Mouse (Mus musculus) R1 (cell line): ENCODE measurements at regions not wholly inside any gene's neighbourhood (a gene's known extent, or its start where the extent isn't known, plus 50 kb on each side); places are given as distances from the start of the nearest gene placed in this dataset.

Experiments used
- DNase-seq: peaks from one replicate; pipeline ENCODE4 v3.0.0-alpha.2; 2018; ENCODE audit warnings: low read depth, low spot score

DNA sequence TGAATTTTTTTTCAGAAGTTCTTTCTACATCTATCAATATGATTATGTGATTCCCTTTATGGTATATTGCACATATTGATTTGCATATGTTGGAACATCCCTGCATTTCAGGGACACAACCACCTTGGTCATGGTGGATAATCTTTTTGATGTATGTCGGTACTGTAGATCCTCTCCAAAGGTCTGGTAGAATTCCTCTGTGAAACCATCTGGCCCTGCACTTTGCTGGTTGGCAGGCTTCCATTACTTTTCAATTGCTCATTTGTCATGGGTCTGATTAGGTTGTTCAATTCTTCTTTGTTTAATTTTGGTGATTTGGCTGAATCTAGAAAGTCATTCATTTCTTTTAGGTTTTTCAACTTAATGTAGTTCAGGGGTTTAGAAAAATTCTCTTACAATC lies 288.2 kb downstream of the Col12a1 start:
- DNase-seq: no peak

DNA sequence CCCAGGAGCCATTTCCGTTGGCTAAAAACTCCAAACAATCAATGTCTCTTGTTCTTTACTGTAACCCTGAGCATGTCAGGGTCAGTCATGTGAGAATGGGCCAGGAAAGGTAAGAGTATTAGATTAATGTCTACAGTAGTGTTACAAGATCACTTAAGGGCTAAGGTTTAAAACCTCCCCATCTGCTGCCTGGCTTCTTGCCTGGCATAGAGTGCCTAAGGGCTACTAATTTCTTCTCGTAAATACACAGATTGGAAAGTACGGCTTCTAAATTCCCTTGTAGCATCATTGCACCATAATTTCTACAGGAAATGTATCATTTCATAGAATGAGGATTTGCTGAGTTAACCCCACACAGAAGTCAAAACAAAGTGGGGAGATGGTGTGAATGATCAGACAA lies 281.0 kb downstream of the Col12a1 start:
- no peak for DNase-seq

DNA sequence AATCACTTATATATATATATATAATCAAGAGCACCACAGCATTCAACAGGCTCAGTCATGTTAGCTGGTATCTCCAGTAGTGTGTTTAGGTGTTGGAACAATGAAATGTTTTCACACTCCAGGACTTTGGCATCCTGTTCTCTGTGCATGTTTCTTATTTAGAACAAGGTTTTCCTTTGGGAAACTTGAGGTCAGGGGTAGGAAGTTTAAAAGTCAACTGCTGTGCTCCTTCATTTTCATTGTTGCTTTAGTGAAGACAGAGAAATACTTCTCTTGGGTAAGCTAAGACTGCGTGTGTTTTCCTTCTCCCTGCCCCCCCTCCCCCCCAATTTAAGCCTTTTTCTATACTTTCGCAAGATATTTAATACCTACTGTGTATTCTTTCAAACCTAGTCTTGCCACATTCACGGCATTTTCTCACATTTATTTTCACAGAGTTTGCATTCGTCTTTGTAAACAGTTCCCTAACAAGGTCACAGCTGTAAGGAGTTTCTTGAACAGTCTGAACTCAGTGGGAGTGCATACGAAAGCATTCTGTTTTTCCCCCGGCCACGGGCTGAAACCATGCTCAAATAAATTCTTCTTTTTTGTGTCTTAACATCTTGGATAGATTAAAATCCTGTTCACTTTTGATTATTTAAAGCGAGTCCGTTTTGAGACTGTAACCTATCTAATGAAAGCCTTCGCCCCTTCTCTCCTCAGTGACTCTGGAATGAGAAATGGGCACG lies 279.2 kb downstream of the Col12a1 start:
- DNase-seq: peak; percentile 7

DNA sequence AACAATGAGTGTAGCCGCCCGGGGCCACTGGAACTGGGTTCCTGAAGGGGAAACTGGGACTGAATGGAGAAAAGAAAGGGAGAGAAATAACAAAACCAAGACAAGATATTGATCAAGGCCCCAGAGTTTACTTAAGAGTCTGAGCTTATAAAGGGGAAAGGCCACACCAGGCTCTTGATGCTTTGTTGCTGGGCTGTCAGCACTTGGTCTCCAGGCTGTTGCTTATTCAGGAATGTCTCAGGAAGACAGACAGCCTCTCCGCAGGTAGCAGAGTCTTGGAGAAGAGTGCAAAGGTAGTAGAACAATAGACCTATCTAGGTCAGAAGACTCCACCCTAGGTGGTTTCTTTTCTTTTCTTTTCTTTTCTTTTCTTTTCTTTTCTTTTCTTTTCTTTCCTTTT lies 263.4 kb downstream of the Col12a1 start:
- DNase-seq: peak; percentile 88

DNA sequence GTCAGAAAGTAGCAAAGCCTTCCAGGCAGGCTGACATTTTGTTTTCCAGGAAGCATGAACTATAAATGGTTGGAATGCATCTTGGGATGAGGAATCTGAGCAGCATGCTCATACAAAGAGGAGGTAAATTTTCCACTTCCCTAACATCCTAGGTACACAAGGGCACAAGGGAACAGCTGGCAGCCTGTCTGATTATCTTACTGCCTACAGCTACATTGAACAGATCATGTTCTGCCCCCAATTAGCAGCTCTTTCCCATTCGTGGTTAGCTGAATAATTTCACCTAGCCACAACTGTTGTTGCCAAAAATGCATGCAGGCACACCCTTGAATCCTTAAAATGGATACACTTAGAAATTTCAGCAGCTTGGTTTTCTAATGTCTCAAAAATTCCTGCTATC lies 239.5 kb downstream of the Col12a1 start:
- no peak for DNase-seq

DNA sequence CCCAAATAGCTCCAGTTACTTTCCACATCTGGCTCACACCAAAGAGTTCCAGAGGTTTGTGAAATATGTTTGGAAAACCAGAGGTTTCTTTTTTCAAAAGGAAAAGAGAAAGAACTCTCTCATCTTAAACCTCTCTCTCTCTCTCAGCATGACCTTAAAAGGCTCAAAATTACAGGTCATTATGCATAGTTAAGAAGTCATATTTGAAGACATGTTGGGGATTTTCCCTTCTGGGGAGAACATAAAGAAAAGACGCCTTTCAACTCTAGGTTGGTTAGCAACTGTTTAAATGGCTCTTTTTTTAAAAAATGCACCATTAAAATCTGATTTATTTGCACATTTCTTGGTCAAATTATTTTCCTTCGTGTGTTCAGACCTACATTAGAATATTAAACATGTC lies 218.4 kb downstream of the Col12a1 start:
- no peak for DNase-seq

DNA sequence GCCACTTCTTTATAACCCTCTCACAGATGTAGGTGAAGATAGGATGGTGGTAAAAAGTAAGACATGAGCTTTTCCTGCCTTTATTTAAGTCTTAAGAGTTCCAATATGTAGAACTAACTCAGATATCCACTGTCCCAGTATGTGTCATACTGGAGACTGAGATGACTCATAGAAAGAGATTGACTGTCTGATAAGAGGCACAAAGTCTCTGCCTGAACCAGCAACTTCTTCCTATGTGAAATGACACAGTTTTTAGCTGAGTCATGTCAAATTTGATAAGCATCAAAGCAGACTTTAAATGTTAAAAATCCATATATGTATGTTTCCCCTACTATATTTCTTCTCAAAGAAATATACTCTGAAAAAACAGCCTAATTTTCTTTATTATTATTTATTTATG lies 216.6 kb downstream of the Col12a1 start:
- DNase-seq: no peak

DNA sequence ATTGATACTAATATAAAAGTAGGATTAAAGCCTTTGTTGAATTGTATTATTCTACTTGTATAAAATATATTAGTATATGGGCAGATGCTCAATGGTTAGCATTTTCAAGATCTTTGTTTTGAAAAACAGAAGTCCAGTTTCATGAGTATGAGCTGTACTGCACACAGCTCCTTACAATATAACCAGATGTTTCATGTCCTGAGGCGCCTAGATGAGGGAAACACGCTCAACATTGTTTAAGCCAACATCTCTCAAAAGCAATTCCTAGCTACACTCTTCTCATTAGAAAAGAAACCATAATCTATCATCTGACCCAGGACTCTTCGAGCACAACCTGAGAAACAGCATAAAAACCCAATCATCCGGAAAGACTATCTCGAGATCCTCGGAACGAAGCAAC lies 202.2 kb downstream of the Col12a1 start:
- no peak for DNase-seq

DNA sequence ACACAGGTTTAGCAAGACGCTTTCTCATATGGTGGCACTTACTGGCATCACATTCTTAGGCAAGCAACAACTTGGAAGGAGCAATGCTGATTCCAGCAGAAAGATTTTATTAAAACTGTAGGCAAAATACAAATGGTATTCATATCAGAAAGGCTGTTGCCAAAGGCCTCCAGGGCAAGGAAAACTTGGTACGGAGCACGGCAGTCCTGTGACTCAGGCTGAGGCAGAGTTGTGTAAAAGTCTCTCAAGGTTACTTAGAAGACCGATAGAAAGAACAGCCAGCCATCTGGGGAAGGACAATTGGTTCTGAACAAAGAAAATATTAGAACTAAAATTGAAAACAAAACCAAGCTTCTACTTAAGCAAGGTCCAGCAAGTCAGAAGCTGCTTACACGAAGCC lies 201.2 kb downstream of the Col12a1 start:
- DNase-seq: no peak

DNA sequence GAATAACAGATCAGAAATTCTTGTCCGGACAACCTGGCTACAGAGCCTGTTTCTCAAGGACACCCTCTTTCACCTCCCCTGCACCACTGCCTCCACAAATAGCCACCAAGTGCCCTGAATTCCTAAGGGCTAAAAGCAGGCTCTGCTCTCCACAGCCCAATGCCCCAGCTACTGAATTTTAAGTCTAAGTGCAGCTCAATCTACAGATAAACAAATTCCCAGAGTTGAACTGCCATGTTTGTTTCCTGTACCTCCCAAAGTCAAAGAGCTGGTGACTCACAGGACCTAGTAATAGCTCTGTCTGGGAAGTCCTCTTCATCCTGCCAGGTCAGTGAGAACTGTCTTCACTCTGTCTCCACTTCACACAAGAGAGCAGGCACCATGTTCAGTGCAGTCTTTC lies 200.0 kb downstream of the Col12a1 start:
- DNase-seq: no peak

DNA sequence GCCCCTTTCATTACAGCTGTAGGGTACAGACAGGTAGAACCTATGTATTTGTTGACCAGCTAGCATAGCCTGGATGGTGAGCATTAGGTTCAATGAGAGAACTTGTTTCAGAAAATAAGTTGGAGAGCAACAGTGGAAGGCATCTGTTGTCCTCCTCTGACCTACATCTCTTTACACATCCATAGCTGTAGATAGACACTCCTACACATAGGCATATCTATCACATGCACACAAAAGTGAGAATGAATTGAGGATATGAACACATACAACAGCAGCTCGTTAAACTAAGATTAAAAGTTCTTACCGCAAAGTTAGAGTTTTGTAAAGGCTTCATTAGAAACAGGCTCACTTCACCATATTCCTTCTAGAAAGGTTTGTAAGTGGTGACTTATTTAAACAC lies 198.1 kb downstream of the Col12a1 start:
- no peak for DNase-seq

DNA sequence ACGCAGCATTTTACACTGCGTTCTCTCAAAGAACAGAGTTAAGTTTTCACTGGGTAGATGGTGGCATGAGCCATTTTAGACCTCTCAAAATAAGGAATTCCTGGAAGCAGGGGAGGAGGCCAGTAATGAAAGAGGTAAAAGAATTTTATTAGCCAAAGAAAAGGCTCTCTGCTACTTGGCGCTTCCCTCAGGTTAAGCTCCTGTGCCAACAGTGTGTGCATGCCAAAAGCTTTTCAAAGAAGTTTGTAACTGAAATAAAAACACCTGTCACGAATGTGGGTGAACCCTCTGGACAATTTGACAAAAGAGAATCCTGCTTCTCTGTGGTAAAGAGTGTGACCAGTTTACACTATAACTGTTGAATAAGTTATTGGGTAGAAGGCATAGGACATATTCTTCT lies 195.6 kb downstream of the Col12a1 start:
- no peak for DNase-seq

DNA sequence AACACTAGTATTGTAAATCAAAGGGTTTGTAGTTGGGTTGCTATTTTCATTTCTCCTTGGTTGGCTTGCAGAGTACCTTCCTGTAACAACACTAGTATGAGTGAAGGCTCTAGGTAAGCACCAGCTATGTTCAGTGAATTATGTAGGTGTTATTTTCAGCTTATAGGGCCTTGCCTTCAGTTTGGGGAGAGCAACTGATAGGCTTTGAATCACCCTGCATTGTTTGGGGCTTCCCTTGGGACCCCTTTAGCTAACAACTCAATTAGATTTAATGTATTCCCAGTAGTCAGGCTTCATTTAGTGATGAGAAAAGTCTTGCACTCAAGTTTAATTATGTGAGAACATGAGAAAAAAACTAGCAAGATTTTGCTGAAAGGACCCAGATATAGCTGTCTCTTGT lies 193.6 kb downstream of the Col12a1 start:
- no peak for DNase-seq

DNA sequence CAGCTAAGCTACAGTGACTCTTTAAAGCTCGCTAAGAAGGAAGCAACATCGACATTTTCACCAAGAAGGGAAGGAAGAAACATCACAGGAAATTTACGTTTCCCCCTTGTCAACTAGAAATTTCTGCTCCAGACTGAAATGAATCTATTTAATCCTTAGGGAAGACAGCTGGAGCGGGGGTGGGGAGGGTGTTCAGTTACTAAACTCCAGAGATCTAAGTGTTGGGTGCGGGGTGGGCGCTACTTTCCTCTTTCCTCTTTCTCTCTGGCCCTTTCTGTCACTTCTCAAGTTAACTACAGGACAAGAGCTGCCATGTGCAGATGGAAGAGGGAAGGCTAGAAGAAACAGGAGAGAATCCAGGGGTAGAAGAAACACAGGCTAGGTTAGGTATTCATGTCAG lies 192.2 kb downstream of the Col12a1 start:
- DNase-seq: no peak

DNA sequence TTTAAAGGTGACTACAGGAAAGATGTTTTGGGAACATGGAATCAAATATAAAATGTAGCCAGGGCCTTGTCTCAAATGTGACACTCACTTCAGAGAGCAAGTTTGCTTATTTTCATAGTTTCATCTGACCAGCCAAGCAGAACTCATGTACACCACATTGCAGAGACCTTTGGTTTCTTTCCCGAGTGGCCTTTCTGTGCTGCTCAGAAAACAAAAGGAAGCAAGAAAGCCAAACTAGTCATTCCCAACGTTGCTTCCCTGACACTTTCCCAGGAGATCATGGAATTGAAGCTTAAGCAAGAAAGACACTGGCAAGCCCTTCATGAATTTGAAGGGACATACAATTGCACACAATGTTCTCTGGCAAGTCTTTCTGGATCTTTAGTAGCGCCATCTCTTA lies 191.3 kb downstream of the Col12a1 start:
- no peak for DNase-seq
